Mouse (Mus musculus) fibroblast of lung, adult 2 months (primary cell): Measurements from ENCODE around the gene Trpm6.
"Not testable (repeated sequence)": the region's sequence is repeated elsewhere in the genome, so short reads cannot be mapped to it uniquely, and the experiment has no call there.

Source experiments
- DNase-seq: peaks from one replicate; pipeline ENCODE4 v3.0.0-alpha.2; 2011; ENCODE audit warnings: low read depth

Gene Trpm6

DNA sequence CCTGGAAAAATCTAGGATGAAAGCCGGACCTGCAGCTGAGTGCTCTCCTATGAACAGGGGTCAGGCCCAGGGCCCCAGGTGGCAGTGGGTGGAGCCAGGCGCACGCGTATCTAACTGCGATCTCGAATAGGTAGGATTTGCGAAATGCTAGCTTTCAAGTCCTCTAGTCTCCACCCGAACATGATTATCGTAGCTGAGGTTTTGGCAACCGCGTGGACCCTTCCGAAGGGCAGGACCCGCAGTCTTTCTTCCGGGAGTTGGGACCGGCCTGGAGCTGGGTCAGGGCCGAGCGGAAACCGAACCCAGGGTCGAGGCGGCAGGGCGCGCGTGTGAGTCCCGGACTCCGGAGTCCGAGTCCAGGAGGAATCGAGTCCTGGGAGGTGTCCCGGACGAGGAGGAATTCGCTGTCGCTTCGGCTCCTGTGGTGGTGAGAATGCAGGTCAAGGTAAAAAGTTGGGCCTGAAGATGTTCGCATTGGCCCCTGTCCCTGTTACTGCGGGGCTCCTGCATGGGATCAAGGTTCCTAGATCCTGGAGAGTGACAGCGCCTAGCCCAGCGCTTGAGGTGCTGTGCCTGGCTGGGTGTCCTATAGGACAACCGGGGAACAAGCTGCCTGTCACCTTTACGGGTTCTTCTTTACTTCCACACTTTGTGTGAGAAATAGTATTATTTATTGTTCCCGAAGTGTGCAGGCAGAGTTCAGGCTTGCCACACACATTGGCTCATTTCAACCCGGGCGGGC is at the start of gene Trpm6:
Gene Trpm6, plus strand, starts transcription at position 386 of the 742 bp plus-strand sequence.
- no peak for DNase-seq

DNA sequence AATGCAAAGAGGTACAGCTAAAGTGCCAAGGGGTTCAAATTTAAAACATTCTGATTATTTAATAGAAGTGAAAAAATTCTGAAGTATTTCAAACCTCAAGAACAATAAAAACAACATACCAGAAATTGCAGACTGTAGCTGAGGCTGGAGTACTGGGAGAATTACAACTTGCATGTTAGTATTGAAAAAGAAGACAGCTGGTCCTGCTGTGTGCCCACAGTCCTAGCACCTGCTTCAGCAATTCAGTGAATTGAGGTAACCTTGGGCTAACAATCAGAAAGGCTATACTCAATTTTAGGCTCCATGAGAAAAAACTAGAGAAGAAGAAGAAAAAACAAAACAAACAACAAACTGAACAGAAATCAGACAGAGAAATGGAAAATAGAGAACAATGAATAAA is 41.7 kb upstream of the Trpm6 start:
- no peak for DNase-seq

DNA sequence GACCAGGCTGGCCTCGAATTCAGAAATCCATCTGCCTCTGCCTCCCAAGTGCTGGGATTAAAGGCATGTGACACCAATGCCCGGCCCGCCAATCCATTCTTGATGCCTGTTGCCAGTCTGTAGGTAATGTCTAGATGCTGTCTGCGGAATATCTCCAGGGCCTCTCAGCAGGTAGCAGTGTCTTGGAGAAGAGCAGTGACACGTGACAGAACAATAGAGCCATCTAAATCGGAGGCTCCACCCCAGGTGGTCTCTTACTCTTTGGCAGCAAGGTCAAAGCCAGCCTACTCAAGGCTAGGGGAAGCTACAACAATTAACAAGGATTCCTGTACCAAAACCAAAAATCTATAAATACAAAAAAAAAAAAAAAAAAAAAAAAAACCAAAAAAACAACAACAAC is 38.9 kb upstream of the Trpm6 start:
- no peak for DNase-seq

DNA sequence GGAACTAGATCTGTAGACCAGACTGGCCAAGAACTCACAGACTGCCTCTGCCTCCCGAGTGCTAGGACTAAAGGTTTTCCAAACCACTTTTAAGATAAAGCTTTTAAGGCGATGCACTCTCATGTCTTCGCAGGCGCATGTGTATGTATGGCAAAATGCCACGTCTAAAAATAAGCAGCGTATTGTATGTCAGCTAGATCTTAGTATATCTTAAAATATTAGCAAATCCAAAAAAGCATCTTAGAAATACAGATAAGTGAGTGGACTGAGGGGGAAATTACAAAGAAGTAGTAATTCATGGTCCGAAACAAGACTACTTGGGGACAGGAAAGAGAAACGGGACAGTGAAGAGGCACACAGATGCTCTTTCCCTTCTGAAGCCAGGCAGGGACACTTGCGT is 38.2 kb upstream of the Trpm6 start:
- DNase-seq, result no peak

DNA sequence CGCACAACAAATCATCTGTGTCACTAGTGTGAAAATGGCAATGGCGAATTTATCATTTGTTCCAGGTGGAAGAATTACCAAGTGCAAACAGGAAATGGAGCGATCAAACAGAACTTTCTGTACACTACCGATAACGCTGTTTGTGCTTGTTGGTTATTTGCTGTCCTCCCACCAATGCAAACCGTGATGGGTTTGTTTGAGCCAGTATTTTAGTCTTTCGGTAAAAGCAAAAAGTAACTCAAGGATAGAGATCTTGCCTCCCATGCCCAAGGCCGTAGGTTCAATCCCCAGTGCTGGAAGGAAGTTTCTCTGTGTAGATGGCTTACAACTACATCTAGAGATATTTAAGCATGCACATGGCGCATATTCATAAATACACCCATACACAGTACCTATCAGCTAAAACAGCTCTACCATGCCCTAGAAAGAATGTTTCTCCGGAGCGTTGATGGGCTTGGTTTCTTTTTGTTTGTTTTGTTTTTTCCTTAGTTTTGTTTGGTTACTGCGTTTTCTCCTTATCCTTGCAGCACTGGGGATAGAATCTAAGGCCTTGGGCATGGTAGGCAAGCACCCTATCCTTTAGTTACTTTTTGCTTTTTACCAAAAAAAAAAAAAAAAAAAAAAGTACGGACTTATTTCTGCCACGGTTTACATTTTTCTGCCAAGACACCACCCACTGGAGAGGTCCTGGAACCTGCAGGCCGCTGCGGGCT is 37.5 kb upstream of the Trpm6 start:
- no peak for DNase-seq

DNA sequence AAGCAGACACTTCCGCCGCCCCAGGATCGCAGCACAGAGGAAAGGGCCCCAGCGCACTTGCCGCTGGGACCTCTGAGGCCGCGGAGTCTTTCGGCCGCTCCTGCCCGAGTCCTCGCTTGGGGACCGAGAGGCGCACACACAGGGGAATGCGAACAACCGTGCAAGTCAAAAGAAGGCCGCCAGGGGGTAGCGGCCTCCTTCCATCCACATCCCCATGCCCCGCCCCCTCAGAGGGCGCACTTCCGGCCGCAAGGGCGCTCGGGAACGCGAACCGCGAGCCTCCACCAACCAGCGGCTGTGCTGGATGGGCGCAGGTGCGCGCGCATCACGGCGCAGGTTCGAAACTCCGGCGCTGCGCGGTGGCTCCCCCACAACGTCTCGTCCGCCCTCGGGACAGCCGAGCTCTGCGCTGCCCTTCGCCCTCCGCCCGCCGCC is 36.9 kb upstream of the Trpm6 start, which contains the start of gene D030056L22Rik:
Gene D030056L22Rik, plus strand, starts transcription at position 328 of the 435 bp plus-strand sequence.
- peak; percentile 83 for DNase-seq

DNA sequence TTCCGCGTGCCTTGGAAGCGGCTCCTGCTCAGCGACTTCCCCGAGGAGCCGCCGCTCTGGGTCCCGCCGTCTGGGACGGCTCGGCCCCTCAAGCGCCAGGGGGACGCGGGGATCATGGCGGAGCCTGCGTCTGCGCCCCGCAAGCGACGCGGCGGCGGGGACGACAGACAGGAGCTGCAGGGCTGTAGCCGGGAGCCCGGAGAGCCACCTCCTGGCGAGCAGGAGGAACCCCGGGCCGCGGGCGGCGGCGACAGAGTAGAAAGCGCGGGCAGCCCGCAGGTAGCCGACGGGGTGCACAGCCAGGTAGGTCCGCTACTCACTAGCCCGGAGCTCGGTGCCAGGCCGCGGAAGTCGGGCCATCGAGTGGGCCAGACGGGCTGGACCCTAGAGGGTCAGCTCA is 36.4 kb upstream of the Trpm6 start:
- not testable (repeated sequence) for DNase-seq

DNA sequence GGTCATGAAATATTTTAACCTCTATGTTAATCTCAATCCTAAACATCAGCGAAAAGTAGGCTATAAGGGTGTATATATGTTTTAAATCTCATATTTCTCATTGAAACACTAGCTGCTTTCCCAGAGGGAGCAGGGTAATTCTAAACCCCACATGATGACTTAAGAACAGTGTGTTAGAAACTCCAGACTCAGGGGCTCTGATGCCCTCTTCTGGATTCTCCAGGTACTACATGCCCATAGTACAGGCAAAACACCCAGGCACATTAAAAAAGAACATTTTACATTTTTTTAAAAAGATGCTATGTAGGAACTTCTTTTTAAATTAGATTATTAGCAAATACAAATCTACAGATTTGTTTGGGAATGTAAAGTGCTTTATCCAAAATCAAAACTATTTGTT is 33.4 kb upstream of the Trpm6 start:
- peak; percentile 62 for DNase-seq

DNA sequence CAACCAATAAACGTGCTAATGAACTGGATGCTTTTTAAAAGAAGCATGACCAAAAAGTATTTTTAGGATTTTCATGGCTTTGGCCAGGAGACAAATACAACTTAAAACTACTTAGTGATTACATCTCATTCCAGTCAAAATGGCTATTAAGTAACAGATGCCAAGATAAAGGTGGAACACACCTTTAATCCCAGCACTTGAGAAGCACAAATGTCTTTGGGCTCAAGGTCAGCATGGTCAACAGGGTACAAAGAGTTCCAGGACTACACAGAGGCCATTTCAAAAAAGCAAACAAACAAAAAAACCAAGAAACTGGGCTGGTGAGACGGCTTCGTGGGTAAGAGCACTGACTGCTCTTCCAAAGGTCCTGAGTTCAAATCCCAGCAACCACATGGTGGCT is 29.4 kb upstream of the Trpm6 start:
- no peak for DNase-seq

DNA sequence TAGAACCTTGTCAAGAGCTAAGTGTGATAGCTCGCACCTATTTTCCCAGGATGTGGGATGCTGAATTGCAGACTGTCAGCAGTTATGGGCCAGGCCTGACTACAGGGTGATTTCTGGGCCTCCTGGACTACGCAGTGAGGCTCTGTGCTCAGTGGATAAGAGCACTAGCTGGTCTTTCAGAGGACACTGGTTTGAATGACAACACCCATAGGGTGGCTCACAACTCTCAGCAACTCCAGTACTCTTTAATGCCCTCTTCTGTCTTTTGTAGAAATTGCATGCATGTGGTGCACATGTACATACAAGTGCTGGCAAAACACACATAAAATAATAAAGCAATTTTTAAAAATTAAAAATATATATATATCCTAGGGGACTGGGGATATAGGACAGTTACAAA is 24.6 kb upstream of the Trpm6 start:
- no peak for DNase-seq

DNA sequence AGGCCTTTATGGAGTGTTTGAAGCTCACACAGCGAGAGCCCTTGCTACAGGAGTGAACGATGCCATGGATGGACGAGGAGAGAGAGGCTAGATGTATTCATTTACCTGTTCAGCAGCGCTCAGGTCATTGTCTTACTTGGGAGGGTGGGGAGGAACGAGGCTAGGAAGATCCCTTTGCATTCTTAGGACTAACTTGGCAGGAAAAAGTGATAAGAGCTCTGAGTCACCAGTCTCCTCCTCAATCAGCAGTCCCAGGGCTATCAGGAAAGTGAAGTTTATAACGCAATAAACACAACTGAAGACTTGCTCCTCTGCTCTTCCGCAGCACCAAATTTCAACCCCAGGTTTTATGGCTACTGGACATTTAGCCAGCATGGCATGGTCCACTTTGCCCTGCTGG is 19.5 kb upstream of the Trpm6 start:
- DNase-seq, result no peak

DNA sequence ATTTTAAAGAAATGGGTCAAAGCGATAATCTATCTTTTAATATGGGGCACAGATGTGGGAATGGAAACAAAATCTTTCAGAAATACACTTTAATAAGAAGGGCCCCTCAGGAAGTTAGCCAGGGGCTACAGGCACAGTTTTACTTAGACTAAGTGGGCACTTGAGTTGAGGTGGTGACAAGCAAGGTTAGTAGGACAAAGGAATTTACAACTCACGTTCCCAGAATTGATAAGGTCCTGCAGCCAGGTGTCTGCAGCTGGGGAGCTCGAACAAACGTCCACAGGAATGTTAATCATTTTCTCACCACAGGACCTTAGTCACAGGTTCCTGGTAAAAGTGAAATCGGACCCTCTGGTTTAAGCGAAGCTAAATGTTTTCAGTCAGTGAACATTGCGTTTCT is 18.7 kb upstream of the Trpm6 start:
- DNase-seq, result no peak

DNA sequence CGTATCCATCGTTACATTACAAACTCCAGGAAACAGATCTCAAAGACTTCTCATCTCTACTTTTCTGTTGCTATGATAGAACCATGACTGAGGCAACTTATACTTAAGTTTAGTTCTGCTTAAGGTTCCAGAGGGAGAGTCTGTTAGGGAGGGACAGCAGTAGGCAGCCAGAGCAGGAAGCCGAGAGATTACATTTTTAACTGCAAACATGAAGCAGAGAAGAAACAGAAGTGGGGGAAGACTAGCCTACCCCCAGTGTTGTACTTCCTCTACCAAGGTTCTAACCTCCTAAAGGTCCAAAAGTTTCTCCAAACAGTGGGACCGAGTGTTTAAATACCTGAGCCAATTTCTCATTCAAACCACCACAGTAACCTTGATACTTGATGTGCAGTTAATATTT is 13.9 kb upstream of the Trpm6 start:
- no peak for DNase-seq

DNA sequence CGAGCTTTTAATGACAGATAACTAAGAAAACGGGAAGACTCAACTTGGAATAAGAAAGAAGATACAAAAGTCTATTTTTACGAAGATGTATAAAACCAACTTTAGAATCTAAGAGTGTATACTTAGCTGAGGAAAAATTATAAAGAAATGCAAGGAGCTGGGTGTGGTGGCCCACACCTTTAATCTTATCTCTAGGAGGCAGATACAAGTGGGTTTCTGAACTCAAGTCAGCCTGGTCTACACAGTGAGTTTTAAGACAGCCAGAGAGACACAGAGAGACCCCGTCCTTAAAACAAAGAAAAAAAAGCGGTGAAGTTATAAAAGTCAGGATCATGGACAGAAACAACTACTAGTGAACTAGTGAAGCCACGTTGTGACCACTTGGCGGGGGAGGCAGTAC is 10.6 kb upstream of the Trpm6 start:
- no peak for DNase-seq

DNA sequence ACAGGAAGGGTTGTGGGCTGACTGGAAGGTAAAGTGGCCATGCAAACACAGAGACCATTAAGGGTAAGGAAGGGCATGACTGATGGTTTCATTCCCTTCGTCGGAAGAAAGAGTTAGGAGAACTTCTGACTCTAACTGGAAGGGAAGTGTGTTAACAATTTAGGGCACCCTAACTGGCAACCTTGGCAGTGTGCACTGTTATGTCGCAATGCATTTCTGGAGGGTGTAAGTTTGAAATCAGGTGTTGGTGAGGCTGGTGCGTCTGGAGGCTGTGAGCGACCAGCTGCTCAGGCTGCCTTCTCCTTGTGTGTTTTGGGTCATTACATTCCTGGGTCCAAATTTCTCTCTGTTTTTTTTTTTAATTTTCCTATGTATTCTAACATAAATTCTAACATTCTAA is 5.8 kb upstream of the Trpm6 start:
- DNase-seq, result peak; percentile 46

DNA sequence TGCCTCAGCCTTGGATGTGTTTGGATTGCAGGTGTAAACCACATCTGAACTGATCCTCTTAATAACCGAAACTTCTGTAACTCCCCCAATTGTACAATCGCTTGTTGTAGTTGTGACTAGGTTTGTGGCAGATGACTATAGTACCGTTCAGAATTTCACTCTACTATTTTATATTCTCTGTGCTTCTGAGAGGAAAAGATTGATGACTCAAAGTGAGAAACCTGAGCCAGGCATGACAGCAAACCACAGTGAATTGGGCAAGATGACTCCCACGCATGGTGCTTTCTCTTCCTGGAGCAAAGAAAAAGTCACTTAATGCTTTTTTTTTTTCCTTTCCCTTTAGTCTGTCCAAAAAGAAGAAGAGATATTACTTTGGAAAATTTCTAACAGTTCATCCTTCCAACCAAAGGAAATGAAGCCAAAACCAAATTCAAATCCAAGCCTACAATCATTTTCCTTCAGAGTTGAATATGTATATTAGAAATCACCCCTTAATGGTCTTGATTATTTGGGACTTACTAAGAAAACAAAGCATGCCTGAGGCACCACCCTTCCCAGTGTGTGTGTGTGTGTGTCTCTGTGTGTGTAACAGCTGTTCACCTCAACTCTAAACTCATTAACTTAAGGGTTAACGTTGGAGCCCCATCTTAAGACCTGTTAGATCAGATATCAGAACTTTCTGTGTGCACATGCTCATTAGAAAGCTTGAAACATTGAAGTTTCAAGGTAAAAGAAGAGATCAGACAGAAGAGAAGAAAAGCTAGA is 3.0 kb upstream of the Trpm6 start:
- peak; percentile 77 for DNase-seq

DNA sequence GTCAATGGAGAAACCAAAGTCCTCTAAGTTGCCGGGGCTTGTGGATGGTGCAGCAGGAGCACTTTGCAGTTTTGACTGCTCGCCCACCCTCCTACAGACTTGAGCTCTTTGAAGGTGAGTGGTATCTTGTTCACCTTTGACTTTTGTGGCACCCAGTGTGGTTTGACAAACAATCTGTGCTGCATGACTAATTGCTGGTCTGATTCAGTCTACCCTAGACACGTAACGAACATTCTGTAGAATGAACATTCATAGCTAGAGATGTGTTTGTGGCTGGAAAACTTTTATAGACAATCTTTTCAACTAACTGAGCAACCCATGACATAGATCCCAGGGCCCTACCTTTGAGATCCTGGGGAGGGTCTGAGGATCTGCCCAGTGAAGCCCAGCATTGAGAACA is 2.4 kb upstream of the Trpm6 start:
- no peak for DNase-seq

DNA sequence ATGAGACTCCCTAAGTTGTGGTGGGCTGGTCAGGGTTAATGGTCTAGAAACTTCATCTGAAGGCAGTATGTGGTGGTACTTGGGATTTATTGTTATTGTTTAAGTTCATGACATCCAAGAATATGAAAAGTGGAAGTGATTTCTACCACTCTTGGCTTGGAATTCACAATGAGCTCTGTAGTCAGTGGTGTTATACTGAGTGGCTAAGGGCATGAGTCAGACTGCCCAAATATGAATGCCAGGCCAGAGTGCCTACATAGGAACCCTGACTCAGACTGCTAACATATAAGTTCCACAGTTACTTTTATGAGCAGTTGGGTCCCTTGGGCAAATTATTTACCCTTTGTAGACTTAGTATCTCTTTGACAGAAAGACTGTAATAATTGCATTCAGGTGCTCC is 7.4 kb downstream of the Trpm6 start:
- DNase-seq, result no peak

DNA sequence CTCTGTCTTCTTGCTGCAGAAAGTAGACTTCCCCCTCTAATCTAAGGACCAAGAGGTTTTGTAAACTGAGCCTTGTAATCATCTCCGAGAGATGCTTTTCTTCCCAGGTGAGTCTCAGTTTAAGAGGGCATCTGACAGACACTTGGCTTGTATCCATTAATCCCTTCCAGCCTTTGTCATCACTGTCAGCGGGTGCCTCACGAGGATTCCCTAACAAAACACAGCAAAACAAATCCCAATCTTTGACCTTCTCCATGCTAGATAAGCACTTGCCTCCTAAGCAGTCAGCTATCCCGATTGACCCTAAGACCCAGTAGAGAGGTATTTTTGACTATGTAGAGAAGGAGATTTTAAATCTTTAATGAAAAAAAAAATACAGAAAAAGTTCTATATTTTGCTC is 7.9 kb downstream of the Trpm6 start:
- DNase-seq, result no peak

DNA sequence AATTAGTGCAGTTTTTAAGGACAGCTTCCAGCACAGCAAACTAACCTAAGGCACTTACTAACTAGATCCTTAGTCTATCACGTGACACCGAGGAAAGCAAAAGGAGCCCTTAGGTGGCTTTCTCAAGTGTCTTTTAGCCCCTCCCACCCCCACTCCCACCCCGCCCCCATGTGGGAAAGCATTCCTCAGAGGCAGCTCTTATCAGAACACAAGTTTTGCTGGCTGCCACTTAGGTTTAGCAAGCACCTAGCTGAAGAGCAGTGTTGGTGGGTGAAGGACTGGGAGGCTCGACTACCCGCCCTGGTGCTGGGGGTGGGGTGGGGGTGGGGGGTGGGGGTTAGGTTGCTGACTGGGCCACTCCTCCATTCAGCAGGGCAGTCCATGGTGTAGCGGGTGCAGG is 8.5 kb downstream of the Trpm6 start:
- no peak for DNase-seq

DNA sequence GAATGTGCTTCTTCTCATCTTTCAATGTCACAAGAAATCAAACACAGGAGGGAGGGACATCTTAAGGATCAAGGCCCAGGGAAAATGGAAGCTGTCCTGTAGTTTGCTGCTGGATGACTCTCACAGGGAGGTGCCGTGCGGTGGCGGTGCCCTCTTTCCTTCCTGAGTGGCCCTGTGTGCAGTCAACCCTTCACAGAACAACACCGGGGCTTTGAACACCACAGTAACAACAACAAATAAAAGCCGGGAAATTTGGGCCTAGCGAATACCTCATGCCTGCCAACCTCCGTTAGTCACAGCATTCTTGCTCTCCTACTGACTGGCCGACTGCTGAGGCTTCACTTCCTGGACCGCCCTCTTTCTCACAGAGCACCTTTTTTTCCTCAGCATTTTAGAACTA is 9.1 kb downstream of the Trpm6 start:
- peak; percentile 78 for DNase-seq

DNA sequence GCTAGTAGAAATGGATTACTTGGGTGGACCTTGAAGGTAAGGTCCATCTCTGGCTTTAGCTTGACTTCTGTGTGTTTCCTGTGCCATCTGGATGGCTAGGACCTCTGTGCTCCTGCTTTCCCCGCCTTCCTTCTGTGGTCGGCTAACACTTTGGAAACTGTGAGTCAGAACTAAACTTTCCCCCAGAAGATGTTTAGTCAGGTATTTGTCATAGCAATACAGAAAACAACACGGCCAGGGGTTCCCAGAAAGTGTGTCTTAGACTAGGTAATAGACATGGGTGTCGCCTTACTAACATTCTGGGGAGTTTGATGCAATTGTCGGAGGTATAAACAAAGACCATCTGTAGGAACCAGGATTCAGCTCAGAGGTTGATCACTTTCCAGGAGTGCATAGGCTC is 16.6 kb downstream of the Trpm6 start:
- DNase-seq, result peak; percentile 73

DNA sequence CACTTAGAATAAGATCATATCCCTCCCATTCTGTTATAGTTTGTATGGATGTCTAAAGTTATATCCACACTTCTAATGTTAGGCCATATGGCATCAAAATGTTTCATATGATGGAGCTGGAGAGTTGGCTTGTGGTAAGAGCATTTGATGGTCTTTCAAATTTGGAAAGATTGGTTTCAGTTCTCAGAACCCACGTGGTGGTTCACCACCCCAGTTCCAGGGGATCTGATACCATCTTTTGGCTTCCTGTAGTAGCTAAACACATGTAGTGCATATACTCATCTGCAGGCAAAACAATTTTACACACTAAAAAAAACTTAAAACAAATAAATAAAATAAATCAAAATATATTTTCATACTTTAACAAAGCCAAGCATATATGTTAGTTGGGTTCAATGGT is 21.3 kb downstream of the Trpm6 start:
- no peak for DNase-seq
